Mouse (Mus musculus): ENCODE measurements at regions not wholly inside any gene's neighbourhood (a gene's known extent, or its start where the extent isn't known, plus 50 kb on each side); places are given as distances from the start of the nearest gene placed in this dataset.
A peak's percentile ranks its signal among the peaks of the same experiment; 100 is the strongest.

- 28% methylated on average over 4 of the region's 4 CpGs for WGBS
- ATAC-seq (replicated peaks; ENCODE audit: low FRiP score) (peak; percentile 38; the same call in 1 of the 2 replicates), DNase-seq (ENCODE audit: low spot score) (no peak)
- Histone ChIP-seq H3K4me1 (replicated peaks; ENCODE audit: control insufficient read depth, insufficient read depth, low read length) (peaks cover 24% of the 10 kb centered on the region), H3K4me2 (ENCODE audit: low read depth, low read length, severe bottlenecking) (peak overlapping the region; percentile 37), H3K27me3 (ENCODE audit: control insufficient read depth, insufficient read depth, low read length) (no peaks in the 10 kb centered on the region), H3K36me3 (ENCODE audit: control insufficient read depth, insufficient read depth, low read length) (no peaks in the 10 kb centered on the region), H3K9ac (ENCODE audit: low read length) (peak overlapping the region; percentile 45), H3K9me3 (ENCODE audit: control insufficient read depth, low read length) (no peaks in the 10 kb centered on the region), H3K4me3 (ENCODE audit: low read depth, low read length) (no peak overlapping the region), H3K27ac (ENCODE audit: low read depth, low read length) (peak overlapping the region; percentile 95)
These were observed 61.1 kb downstream of the Irf2bpl start for GRCm38 (mm10) chr12:86823488-86823854.

GRCm38 (mm10) chr12:86821183-86821582 lies 63.4 kb downstream of the Irf2bpl start:
- Histone ChIP-seq H3K9me3 (ENCODE audit: control insufficient read depth, low read length) (no peaks in the 10 kb centered on the region), H3K4me2 (ENCODE audit: low read depth, low read length, severe bottlenecking) (no peak overlapping the region), H3K36me3 (ENCODE audit: control insufficient read depth, insufficient read depth, low read length) (no peaks in the 10 kb centered on the region), H3K4me3 (ENCODE audit: low read depth, low read length) (no peak overlapping the region), H3K27ac (ENCODE audit: low read depth, low read length) (0 out of 2 replicates have a peak overlapping the region, but pooled peaks have one; percentile 10), H3K9ac (ENCODE audit: low read length) (no peak overlapping the region), H3K4me1 (replicated peaks; ENCODE audit: control insufficient read depth, insufficient read depth, low read length) (peaks cover 42% of the 10 kb centered on the region), H3K27me3 (ENCODE audit: control insufficient read depth, insufficient read depth, low read length) (no peaks in the 10 kb centered on the region)
- no peak for ATAC-seq (replicated peaks; ENCODE audit: low FRiP score)
- 61% methylated on average over 6 of the region's 6 CpGs for WGBS
- no peak for DNase-seq (ENCODE audit: low spot score)

GRCm38 (mm10) chr12:86819568-86819967 lies 65.0 kb downstream of the Irf2bpl start:
- no peaks in the 10 kb centered on the region for H3K36me3 ChIP-seq (ENCODE audit: control insufficient read depth, insufficient read depth, low read length)
- ATAC-seq (replicated peaks; ENCODE audit: low FRiP score) (no peak), DNase-seq (ENCODE audit: low spot score) (no peak)
- H3K27ac ChIP-seq (ENCODE audit: low read depth, low read length), result no peak overlapping the region
- H3K4me2 ChIP-seq (ENCODE audit: low read depth, low read length, severe bottlenecking), result no peak overlapping the region
- peaks cover 43% of the 10 kb centered on the region for H3K4me1 ChIP-seq (replicated peaks; ENCODE audit: control insufficient read depth, insufficient read depth, low read length)
- H3K4me3 ChIP-seq (ENCODE audit: low read depth, low read length), result no peak overlapping the region
- WGBS, result 92% methylated on average over 6 of the region's 6 CpGs
- H3K27me3 ChIP-seq (ENCODE audit: control insufficient read depth, insufficient read depth, low read length), result no peaks in the 10 kb centered on the region
- no peaks in the 10 kb centered on the region for H3K9me3 ChIP-seq (ENCODE audit: control insufficient read depth, low read length)
- H3K9ac ChIP-seq (ENCODE audit: low read length), result no peak overlapping the region

GRCm38 (mm10) chr12:86819163-86819562 lies 65.4 kb downstream of the Irf2bpl start:
- no peak overlapping the region for H3K4me2 ChIP-seq (ENCODE audit: low read depth, low read length, severe bottlenecking)
- no peaks in the 10 kb centered on the region for H3K27me3 ChIP-seq (ENCODE audit: control insufficient read depth, insufficient read depth, low read length)
- H3K4me1 ChIP-seq (replicated peaks; ENCODE audit: control insufficient read depth, insufficient read depth, low read length), result peaks cover 44% of the 10 kb centered on the region
- no peak for DNase-seq (ENCODE audit: low spot score)
- no peaks in the 10 kb centered on the region for H3K36me3 ChIP-seq (ENCODE audit: control insufficient read depth, insufficient read depth, low read length)
- no peak overlapping the region for H3K9ac ChIP-seq (ENCODE audit: low read length)
- no peak overlapping the region for H3K4me3 ChIP-seq (ENCODE audit: low read depth, low read length)
- H3K9me3 ChIP-seq (ENCODE audit: control insufficient read depth, low read length), result no peaks in the 10 kb centered on the region
- no peak for ATAC-seq (replicated peaks; ENCODE audit: low FRiP score)
- 92% methylated on average over 5 of the region's 5 CpGs for WGBS
- H3K27ac ChIP-seq (ENCODE audit: low read depth, low read length), result no peak overlapping the region

- Histone ChIP-seq H3K9ac (ENCODE audit: low read length) (no peak overlapping the region), H3K36me3 (ENCODE audit: control insufficient read depth, insufficient read depth, low read length) (no peaks in the 10 kb centered on the region), H3K4me1 (replicated peaks; ENCODE audit: control insufficient read depth, insufficient read depth, low read length) (peaks cover 44% of the 10 kb centered on the region), H3K27ac (ENCODE audit: low read depth, low read length) (no peak overlapping the region), H3K4me2 (ENCODE audit: low read depth, low read length, severe bottlenecking) (no peak overlapping the region), H3K9me3 (ENCODE audit: control insufficient read depth, low read length) (no peaks in the 10 kb centered on the region), H3K4me3 (ENCODE audit: low read depth, low read length) (no peak overlapping the region), H3K27me3 (ENCODE audit: control insufficient read depth, insufficient read depth, low read length) (no peaks in the 10 kb centered on the region)
- WGBS, result 59% methylated on average over 2 of the region's 2 CpGs
- DNase-seq (ENCODE audit: low spot score) (no peak), ATAC-seq (replicated peaks; ENCODE audit: low FRiP score) (no peak)
These were observed 66.4 kb downstream of the Irf2bpl start for GRCm38 (mm10) chr12:86818201-86818600.

- 28% methylated on average over 11 of the region's 11 CpGs for WGBS
- Histone ChIP-seq H3K4me1 (replicated peaks; ENCODE audit: control insufficient read depth, insufficient read depth, low read length) (peaks cover 40% of the 10 kb centered on the region), H3K4me3 (ENCODE audit: low read depth, low read length) (no peak overlapping the region), H3K9ac (ENCODE audit: low read length) (peak overlapping the region; percentile 16), H3K36me3 (ENCODE audit: control insufficient read depth, insufficient read depth, low read length) (no peaks in the 10 kb centered on the region), H3K27ac (ENCODE audit: low read depth, low read length) (peak overlapping the region; percentile 86), H3K4me2 (ENCODE audit: low read depth, low read length, severe bottlenecking) (peak overlapping the region; percentile 18; the same call in 1 of the 2 replicates), H3K9me3 (ENCODE audit: control insufficient read depth, low read length) (no peaks in the 10 kb centered on the region), H3K27me3 (ENCODE audit: control insufficient read depth, insufficient read depth, low read length) (no peaks in the 10 kb centered on the region)
- ATAC-seq (replicated peaks; ENCODE audit: low FRiP score) (no peak), DNase-seq (ENCODE audit: low spot score) (no peak)
These were observed 67.6 kb downstream of the Irf2bpl start for GRCm38 (mm10) chr12:86816702-86817610.

- Histone ChIP-seq H3K9me3 (ENCODE audit: control insufficient read depth, low read length) (no peaks in the 10 kb centered on the region), H3K4me2 (ENCODE audit: low read depth, low read length, severe bottlenecking) (peak overlapping the region; percentile 15; the same call in 1 of the 2 replicates), H3K27me3 (ENCODE audit: control insufficient read depth, insufficient read depth, low read length) (no peaks in the 10 kb centered on the region), H3K27ac (ENCODE audit: low read depth, low read length) (peak overlapping the region; percentile 86), H3K36me3 (ENCODE audit: control insufficient read depth, insufficient read depth, low read length) (no peaks in the 10 kb centered on the region), H3K4me1 (replicated peaks; ENCODE audit: control insufficient read depth, insufficient read depth, low read length) (peaks cover 37% of the 10 kb centered on the region), H3K4me3 (ENCODE audit: low read depth, low read length) (no peak overlapping the region), H3K9ac (ENCODE audit: low read length) (peak overlapping the region; percentile 27)
- ATAC-seq (replicated peaks; ENCODE audit: low FRiP score) (peak; percentile 74), DNase-seq (ENCODE audit: low spot score) (peak; percentile 82)
- 2% methylated on average over 6 of the region's 6 CpGs for WGBS
These were observed 68.4 kb downstream of the Irf2bpl start for GRCm38 (mm10) chr12:86816171-86816701.

GRCm38 (mm10) chr12:86814740-86815139 lies 69.9 kb downstream of the Irf2bpl start:
- Histone ChIP-seq H3K36me3 (ENCODE audit: control insufficient read depth, insufficient read depth, low read length) (no peaks in the 10 kb centered on the region), H3K9ac (ENCODE audit: low read length) (no peak overlapping the region), H3K4me2 (ENCODE audit: low read depth, low read length, severe bottlenecking) (no peak overlapping the region), H3K9me3 (ENCODE audit: control insufficient read depth, low read length) (no peaks in the 10 kb centered on the region), H3K4me1 (replicated peaks; ENCODE audit: control insufficient read depth, insufficient read depth, low read length) (peaks cover 43% of the 10 kb centered on the region), H3K27ac (ENCODE audit: low read depth, low read length) (peak overlapping the region; percentile 86), H3K4me3 (ENCODE audit: low read depth, low read length) (no peak overlapping the region), H3K27me3 (ENCODE audit: control insufficient read depth, insufficient read depth, low read length) (no peaks in the 10 kb centered on the region)
- ATAC-seq (replicated peaks; ENCODE audit: low FRiP score), result peak; percentile 66
- WGBS, result 45% methylated on average over 7 of the region's 7 CpGs
- peak; percentile 70 for DNase-seq (ENCODE audit: low spot score)
